Mouse (Mus musculus) bone marrow, adult 2 months (tissue): ENCODE measurements around the gene Slc12a1. TPM values are rescaled to one million over a fixed set of nuclear protein-coding genes. Genes with fewer than 3 reads are reported as not detected.
"Not testable (repeated sequence)": the region's sequence is repeated elsewhere in the genome, so short reads cannot be mapped to it uniquely, and the experiment has no call there.

Experiments used
- H3K27ac ChIP-seq: fragments of 200-500 bp; 2 replicates; pipeline ENCODE4 v1.5.1; 2012; ENCODE audit warnings: low read depth, mild to moderate bottlenecking, control low read depth, inconsistent platforms, low read length; ENCODE audit not compliant: control insufficient read depth, poor library complexity, insufficient read depth
- H3K4me1 ChIP-seq: fragments of 200-500 bp; 2 replicates; pipeline ENCODE4 v1.6.1; 2011; ENCODE audit warnings: low read length; ENCODE audit not compliant: control insufficient read depth, insufficient read depth
- H3K4me3 ChIP-seq: fragments of 200-500 bp; replicated peaks from 2 replicates; pipeline ENCODE3; 2011; ENCODE audit warnings: mild to moderate bottlenecking, low read depth, low read length, control low read depth; ENCODE audit not compliant: control insufficient read depth
- CTCF ChIP-seq: fragments of 200-500 bp; IDR thresholded peaks from 2 replicates; pipeline ENCODE4 v1.5.1; 2011; ENCODE audit warnings: low read length, control low read depth; ENCODE audit not compliant: control insufficient read depth, insufficient read depth
- POLR2A ChIP-seq: fragments of 200-500 bp; IDR thresholded peaks from 2 replicates; pipeline ENCODE4 v1.6.1; 2011; ENCODE audit warnings: low read depth, mild to moderate bottlenecking, control low read depth, low read length, borderline replicate concordance; ENCODE audit not compliant: control insufficient read depth
- WGBS: fragments of 180-500 bp; shearing (Covaris S2); methylation state at CpG from one replicate; pipeline ENCODE4 v1.1.7; 2018; 5-methylcytosine and 5-hydroxymethylcytosine counted together
- polyA plus RNA-seq: library from polyadenylated mRNA; stranded (reverse); fragments of >200 nt; gene quantifications from 2 replicates; pipeline ENCODE4 v1.2.4, GENCODE M21; 2011; ENCODE audit warnings: low replicate concordance; ENCODE audit not compliant: missing spikeins, insufficient read depth, insufficient read length

Slc12a1 gene
- not detected in 2 replicates for polyA plus RNA-seq

GRCm38 (mm10) chr2:125152388-125152787 lies at the start of gene Slc12a1:
Slc12a1 (plus strand) TSS chr2:125152505.
- Histone ChIP-seq H3K4me3 (no peak within 1 kb of the TSS), H3K27ac (no peak within 1 kb of the TSS), H3K4me1 (no peaks in the 10 kb centered on the region)
- WGBS: 78% methylated on average over 6 of the region's 6 CpGs
- TF ChIP-seq CTCF: no peak
- no peak for TF ChIP-seq POLR2A

GRCm38 (mm10) chr2:125104491-125104890 lies 47.8 kb upstream of the Slc12a1 start:
- H3K4me3 ChIP-seq, H3K27ac ChIP-seq, H3K4me1 ChIP-seq: not testable (repeated sequence)
- 96% methylated on average over 13 of the region's 13 CpGs for WGBS

GRCm38 (mm10) chr2:125106536-125106935 lies 45.8 kb upstream of the Slc12a1 start:
- WGBS: 96% methylated on average over 4 of the region's 4 CpGs
- H3K4me3 ChIP-seq, H3K27ac ChIP-seq, H3K4me1 ChIP-seq: not testable (repeated sequence)

GRCm38 (mm10) chr2:125119381-125120110 lies 32.8 kb upstream of the Slc12a1 start:
- 81% methylated on average over 6 of the region's 6 CpGs for WGBS

GRCm38 (mm10) chr2:125122288-125122623 lies 30.0 kb upstream of the Slc12a1 start:
- TF ChIP-seq POLR2A (no peak), CTCF (no peak)
- Histone ChIP-seq H3K27ac (no peak overlapping the region), H3K4me3 (peak overlapping the region; percentile 86), H3K4me1 (no peaks in the 10 kb centered on the region; the same call in 1 of the 2 replicates)
- WGBS: 34% methylated on average over 4 of the region's 4 CpGs

More at GRCm38 (mm10) chr2:125119381-125120110, 32.8 kb upstream of the Slc12a1 start:
- H3K4me3 ChIP-seq: no peak overlapping the region
- no peaks in the 10 kb centered on the region; the same call in 1 of the 2 replicates for H3K4me1 ChIP-seq
- no peak overlapping the region for H3K27ac ChIP-seq
- TF ChIP-seq POLR2A (no peak), CTCF (no peak)

- no peak for TF ChIP-seq POLR2A
- no peak for TF ChIP-seq CTCF
- H3K4me3 ChIP-seq: peak overlapping the region; percentile 86
- 4% methylated on average over 53 of the region's 59 CpGs for WGBS
- H3K27ac ChIP-seq: peak overlapping the region; percentile 36; the same call in 1 of the 2 replicates
- no peaks in the 10 kb centered on the region; the same call in 1 of the 2 replicates for H3K4me1 ChIP-seq
Observed at GRCm38 (mm10) chr2:125122624-125123476, 29.5 kb upstream of the Slc12a1 start.

GRCm38 (mm10) chr2:125123477-125123852 lies 28.8 kb upstream of the Slc12a1 start, which contains the start of gene Myef2:
Myef2 (minus strand) TSS chr2:125123661.
- 2% methylated on average over 45 of the region's 48 CpGs for WGBS
- Histone ChIP-seq H3K27ac (peak within 1 kb of the TSS; percentile 36; the same call in 1 of the 2 replicates), H3K4me3 (peak within 1 kb of the TSS; percentile 86), H3K4me1 (no peaks in the 10 kb centered on the region; the same call in 1 of the 2 replicates)
- TF ChIP-seq POLR2A (no peak), CTCF (no peak)

- WGBS: 28% methylated on average over 4 of the region's 4 CpGs
- TF ChIP-seq POLR2A (no peak), CTCF (no peak)
Observed at GRCm38 (mm10) chr2:125125824-125126223, 26.5 kb upstream of the Slc12a1 start.

GRCm38 (mm10) chr2:125126792-125127191 lies 25.5 kb upstream of the Slc12a1 start:
- no peak overlapping the region for H3K4me3 ChIP-seq
- TF ChIP-seq POLR2A (no peak), CTCF (no peak)
- H3K4me1 ChIP-seq: no peaks in the 10 kb centered on the region
- 63% methylated on average over 3 of the region's 3 CpGs for WGBS
- no peak overlapping the region for H3K27ac ChIP-seq

More at GRCm38 (mm10) chr2:125125824-125126223, 26.5 kb upstream of the Slc12a1 start:
- Histone ChIP-seq H3K27ac (no peak overlapping the region), H3K4me1 (no peaks in the 10 kb centered on the region; the same call in 1 of the 2 replicates), H3K4me3 (no peak overlapping the region)
